Comparison of ENCODE assay signal across 24 mouse cellular contexts in the genomic region with DNA sequence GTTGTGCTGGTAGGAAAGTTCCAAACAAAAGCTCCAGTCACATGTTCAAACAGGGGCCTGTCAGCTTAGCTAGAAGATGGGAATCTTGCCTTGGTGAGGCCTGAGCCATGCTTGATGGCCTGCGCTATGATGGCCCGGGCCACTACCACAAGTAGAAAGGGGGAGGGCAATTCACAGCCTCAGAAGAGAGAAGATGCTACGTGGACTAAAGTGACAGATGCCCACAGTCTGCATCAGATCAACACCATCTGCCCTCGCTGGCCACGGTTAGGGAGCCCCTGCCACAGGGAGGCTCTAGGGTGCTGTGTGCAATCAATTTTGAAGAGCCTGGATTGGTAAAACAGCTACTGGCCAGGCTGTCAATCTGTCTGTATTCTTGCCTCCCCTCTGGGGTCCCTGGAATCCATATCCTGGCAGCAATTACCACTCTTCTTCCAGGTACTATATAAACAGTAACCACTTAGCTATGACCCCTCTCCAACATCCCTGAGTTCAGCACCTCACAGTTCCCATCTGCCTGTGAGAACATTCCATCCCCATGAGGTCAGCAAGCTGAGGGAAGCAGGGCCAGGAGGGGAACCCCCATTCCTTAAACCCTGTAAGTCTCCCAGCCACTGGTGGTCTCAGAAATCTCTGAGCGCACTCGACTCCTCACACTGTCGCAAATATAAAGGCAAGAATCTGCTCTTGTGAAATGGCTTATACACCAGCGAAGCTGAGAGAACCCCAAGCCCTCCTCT. TPM values are rescaled to one million over a fixed set of nuclear protein-coding genes. Genes with fewer than 3 reads are reported as not detected.
A peak's percentile ranks its signal among the peaks of the same experiment; 100 is the strongest.
DNase-seq lines count a peak whose midpoint lies in the region; ATAC-seq and TF ChIP-seq lines count a peak whose summit lies in the region.
"Had no signal": no experiment of that assay in that cellular context is flagged by ENCODE, and none has a peak within 500 bp of the region (broad histone marks: within the 10 kb centered on the region; RNA-seq: fewer than 3 reads in every experiment).

No protein-coding gene starts in this region.

- H3K9ac ChIP-seq in lung, embryonic 14.5 days, result no peak overlapping the region
- no peak overlapping the region for H3K9ac ChIP-seq in forebrain, embryonic 13.5 days
- H3K9ac ChIP-seq: embryonic facial prominence, embryonic 13.5 days; forebrain, embryonic 12.5 days; hindbrain, embryonic 13.5 days; intestine, embryonic 15.5 days had no signal

- no peak overlapping the region for H3K4me2 ChIP-seq in lung, embryonic 14.5 days
- no peak overlapping the region for H3K4me2 ChIP-seq in forebrain, embryonic 13.5 days
- H3K4me2 ChIP-seq: forebrain, embryonic 12.5 days; heart, embryonic 11.5 days; hindbrain, embryonic 13.5 days; intestine, embryonic 15.5 days had no signal

- no peak for TF ChIP-seq CTCF in lung, embryonic 14.5 days (IDR thresholded peaks at IDR 0.05; ENCODE audit: low read depth)
- TF ChIP-seq CTCF in lung, adult 2 months (IDR thresholded peaks at IDR 0.05; ENCODE audit: insufficient read depth, low read length), result no peak

- WGBS in lung, embryonic 14.5 days, result 48% methylated on average over 9 of the region's 9 CpGs
- WGBS in lung, adult 2 months, result 64% methylated on average over 9 of the region's 9 CpGs
- 79% methylated on average over 9 of the region's 9 CpGs for WGBS in embryonic facial prominence, embryonic 10.5 days
- 82% methylated on average over 9 of the region's 9 CpGs for WGBS in forebrain, embryonic 13.5 days

- H3K4me1 ChIP-seq in lung, embryonic 14.5 days (ENCODE audit: insufficient read depth), result peaks cover 11% of the 10 kb centered on the region
- H3K4me1 ChIP-seq in lung, adult 2 months (ENCODE audit: control insufficient read depth, insufficient read depth, low read length), result peaks cover 6% of the 10 kb centered on the region
- H3K4me1 ChIP-seq in embryonic facial prominence, embryonic 10.5 days, result peaks cover 41% of the 10 kb centered on the region
- H3K4me1 ChIP-seq in forebrain, embryonic 13.5 days, result peaks cover 12% of the 10 kb centered on the region

- TF ChIP-seq POLR2A in lung, adult 2 months (IDR thresholded peaks at IDR 0.05; ENCODE audit: borderline replicate concordance, extremely low read depth, low read depth, low read length), result no peak

- DNase-seq in cerebellum, postnatal 14 days, result peak; percentile 61 to 68
- no peak for DNase-seq in cerebellum, adult 9-11 months
- peak; percentile 10 for DNase-seq in lung, embryonic 14.5 days
- DNase-seq in lung, adult 2 months, result no peak
- DNase-seq in NIH3T3 (ENCODE audit: low read depth), result peak; percentile 57
- DNase-seq in embryonic facial prominence, embryonic 10.5 days (ENCODE audit: low spot score), result no peak
- no peak for DNase-seq in urinary bladder, postnatal 4 days (ENCODE audit: low spot score in 2 of 2)
- DNase-seq: adrenal gland, adult 2 months; adrenal gland, postnatal 14 days; cerebellum, adult 11 months; cerebellum, adult 8-10 months; gastrocnemius, postnatal 10 days; gastrocnemius, postnatal 36 days; heart, postnatal 36 days had no signal

- no peaks in the 10 kb centered on the region for H3K27me3 ChIP-seq in lung, embryonic 14.5 days (ENCODE audit: insufficient read depth, low read length)
- H3K27me3 ChIP-seq in embryonic facial prominence, embryonic 10.5 days (replicated peaks; ENCODE audit: low read depth, poor library complexity, severe bottlenecking), result no peaks in the 10 kb centered on the region
- H3K27me3 ChIP-seq in forebrain, embryonic 13.5 days, result 0 out of 2 replicates have a peak, but pooled peaks cover 3% of the 10 kb centered on the region
- H3K27me3 ChIP-seq: embryonic facial prominence, embryonic 13.5 days; intestine, embryonic 15.5 days had no signal

- no peaks in the 10 kb centered on the region for H3K9me3 ChIP-seq in lung, embryonic 14.5 days (ENCODE audit: low read depth, low read length)
- H3K9me3 ChIP-seq in embryonic facial prominence, embryonic 10.5 days, result no peaks in the 10 kb centered on the region
- H3K9me3 ChIP-seq in forebrain, embryonic 13.5 days (replicated peaks), result no peaks in the 10 kb centered on the region
- H3K9me3 ChIP-seq: embryonic facial prominence, embryonic 13.5 days; forebrain, embryonic 12.5 days; hindbrain, embryonic 10.5 days; hindbrain, embryonic 13.5 days; intestine, embryonic 15.5 days had no signal

- ATAC-seq in lung, embryonic 14.5 days (ENCODE audit: insufficient read depth), result no peak
- no peak for ATAC-seq in forebrain, embryonic 13.5 days
- ATAC-seq: forebrain, embryonic 16.5 days; hindbrain, embryonic 16.5 days; intestine, embryonic 15.5 days had no signal

- H3K27ac ChIP-seq in lung, embryonic 14.5 days (ENCODE audit: low read depth), result no peak overlapping the region
- H3K27ac ChIP-seq in embryonic facial prominence, embryonic 10.5 days (replicated peaks), result 0 out of 2 replicates have a peak overlapping the region, but pooled peaks have one; percentile 5
- no peak overlapping the region for H3K27ac ChIP-seq in forebrain, embryonic 13.5 days
- H3K27ac ChIP-seq: embryonic facial prominence, embryonic 13.5 days; forebrain, embryonic 12.5 days; hindbrain, embryonic 10.5 days; hindbrain, embryonic 13.5 days; intestine, embryonic 15.5 days had no signal

- H3K4me3 ChIP-seq in lung, embryonic 14.5 days (ENCODE audit: low read depth, low read length), result no peak overlapping the region
- H3K4me3 ChIP-seq in lung, adult 2 months (replicated peaks; ENCODE audit: extremely low read depth, low read depth, low read length), result no peak overlapping the region
- no peak overlapping the region for H3K4me3 ChIP-seq in embryonic facial prominence, embryonic 10.5 days
- no peak overlapping the region for H3K4me3 ChIP-seq in forebrain, embryonic 13.5 days
- H3K4me3 ChIP-seq: embryonic facial prominence, embryonic 13.5 days; erythroblast, embryonic 14.5 days; forebrain, embryonic 12.5 days; hindbrain, embryonic 10.5 days; hindbrain, embryonic 13.5 days; intestine, embryonic 15.5 days had no signal

- no peaks in the 10 kb centered on the region for H3K36me3 ChIP-seq in lung, embryonic 14.5 days (ENCODE audit: insufficient read depth)
- H3K36me3 ChIP-seq in embryonic facial prominence, embryonic 10.5 days (replicated peaks), result no peaks in the 10 kb centered on the region
- H3K36me3 ChIP-seq in forebrain, embryonic 13.5 days (ENCODE audit: poor library complexity, severe bottlenecking), result no peaks in the 10 kb centered on the region
- H3K36me3 ChIP-seq: embryonic facial prominence, embryonic 13.5 days; forebrain, embryonic 12.5 days; hindbrain, embryonic 10.5 days; hindbrain, embryonic 13.5 days; intestine, embryonic 15.5 days had no signal

RNA-seq across cellular contexts. Expression of gene Tsc1, which starts 3.8 kb away (rescaled TPM):
- polyA plus RNA-seq in lung, embryonic 14.5 days (2014; fragmentation: Nextera tagmentation; extraction: Ambion mirVana), result 19.9 and 22.2 TPM in 2 replicates
- polyA plus RNA-seq in lung, adult 2 months (2012; rRNA removed), result 10.2 and 14.7 TPM in 2 replicates
- polyA plus RNA-seq in embryonic facial prominence, embryonic 10.5 days (2016; fragmentation: Nextera tagmentation; extraction: Ambion mirVana), result 21.4 and 23.5 TPM in 2 replicates
- 29.0 and 34.1 TPM in 2 replicates for polyA plus RNA-seq in forebrain, embryonic 13.5 days (2015; fragmentation: Nextera tagmentation; extraction: Ambion mirVana)

RNA-seq across cellular contexts. Expression of gene Gfi1b, which starts 15.5 kb away (rescaled TPM):
- polyA plus RNA-seq in lung, embryonic 14.5 days (2014; fragmentation: Nextera tagmentation; extraction: Ambion mirVana), result 0.51 and 0.69 TPM in 2 replicates
- 0.66 and 0.79 TPM in 2 replicates for polyA plus RNA-seq in lung, adult 2 months (2012; rRNA removed)
- polyA plus RNA-seq in embryonic facial prominence, embryonic 10.5 days (2016; fragmentation: Nextera tagmentation; extraction: Ambion mirVana), result 2.7 and 3.9 TPM in 2 replicates
- polyA plus RNA-seq in forebrain, embryonic 13.5 days (2015; fragmentation: Nextera tagmentation; extraction: Ambion mirVana), result 0.19 and 0.31 TPM in 2 replicates
- polyA plus RNA-seq: forebrain, embryonic 16.5 days; hindbrain, embryonic 16.5 days had no signal

RNA-seq across cellular contexts. Expression of gene Gtf3c5, which starts 53.7 kb away (rescaled TPM):
- 33.9 and 41.9 TPM in 2 replicates for polyA plus RNA-seq in lung, embryonic 14.5 days (2014; fragmentation: Nextera tagmentation; extraction: Ambion mirVana)
- polyA plus RNA-seq in lung, adult 2 months (2012; rRNA removed), result 21.6 and 27.3 TPM in 2 replicates
- 57.9 and 61.4 TPM in 2 replicates for polyA plus RNA-seq in embryonic facial prominence, embryonic 10.5 days (2016; fragmentation: Nextera tagmentation; extraction: Ambion mirVana)
- polyA plus RNA-seq in forebrain, embryonic 13.5 days (2015; fragmentation: Nextera tagmentation; extraction: Ambion mirVana), result 40.7 and 48.2 TPM in 2 replicates

Comparison
In these comparisons a context has a peak if more than half of its experiments do, and no peak if none do; other contexts are left out.
1. DNase-seq: peak in cerebellum, postnatal 14 days (2 of 2), lung, embryonic 14.5 days (single experiment) and NIH3T3 (single experiment); none in cerebellum, adult 9-11 months (single experiment), lung, adult 2 months (single experiment), embryonic facial prominence, embryonic 10.5 days (single experiment) and urinary bladder, postnatal 4 days (0 of 2).